Mouse (Mus musculus): ENCODE data around the gene Arid1b. TPM values are rescaled to one million over a fixed set of nuclear protein-coding genes. Genes with fewer than 3 reads are reported as not detected.
"Not testable (repeated sequence)": the region's sequence is repeated elsewhere in the genome, so short reads cannot be mapped to it uniquely, and the experiment has no call there.

The Arid1b gene
- polyA plus RNA-seq, 1 experiment from 2014 or later: 16.1 TPM

GRCm38 (mm10) chr17:5099238-5099637 lies 105.1 kb downstream of the Arid1b start:
- Histone ChIP-seq H3K4me1 (replicated peaks) (peaks cover 64% of the 10 kb centered on the region), H3K9ac (no peak overlapping the region), H3K27me3 (no peaks in the 10 kb centered on the region), H3K4me3 (no peak overlapping the region), H3K4me2 (no peak overlapping the region), H3K36me3 (no peaks in the 10 kb centered on the region; the same call in 1 of the 2 replicates), H3K27ac (no peak overlapping the region), H3K9me3 (no peaks in the 10 kb centered on the region)
- 84% methylated on average over 4 of the region's 4 CpGs for WGBS
- no peak for ATAC-seq (ENCODE audit: low FRiP score)

- no peak for ATAC-seq (ENCODE audit: low FRiP score)
- Histone ChIP-seq H3K4me3 (no peak overlapping the region), H3K9me3 (no peaks in the 10 kb centered on the region), H3K4me1 (replicated peaks) (peaks cover 67% of the 10 kb centered on the region), H3K36me3 (no peaks in the 10 kb centered on the region; the same call in 1 of the 2 replicates), H3K27me3 (no peaks in the 10 kb centered on the region), H3K4me2 (no peak overlapping the region), H3K27ac (peak overlapping the region; percentile 58), H3K9ac (no peak overlapping the region)
- 54% methylated on average over 8 of the region's 8 CpGs for WGBS
These were observed 107.0 kb downstream of the Arid1b start for GRCm38 (mm10) chr17:5101157-5101556.

GRCm38 (mm10) chr17:5101887-5102286 lies 107.8 kb downstream of the Arid1b start:
- H3K27ac ChIP-seq: peak overlapping the region; percentile 58
- 31% methylated on average over 2 of the region's 2 CpGs for WGBS
- ATAC-seq (ENCODE audit: low FRiP score): no peak
- H3K36me3 ChIP-seq: no peaks in the 10 kb centered on the region; the same call in 1 of the 2 replicates
- H3K4me2 ChIP-seq: no peak overlapping the region
- no peaks in the 10 kb centered on the region for H3K9me3 ChIP-seq
- no peaks in the 10 kb centered on the region for H3K27me3 ChIP-seq
- H3K4me1 ChIP-seq (replicated peaks): peaks cover 72% of the 10 kb centered on the region
- H3K9ac ChIP-seq: peak overlapping the region; percentile 39; the same call in 1 of the 2 replicates
- no peak overlapping the region for H3K4me3 ChIP-seq

- Histone ChIP-seq H3K36me3 (no peaks in the 10 kb centered on the region), H3K4me3 (no peak overlapping the region), H3K4me2 (no peak overlapping the region), H3K9me3 (no peaks in the 10 kb centered on the region), H3K27ac (peak overlapping the region; percentile 52), H3K9ac (no peak overlapping the region), H3K27me3 (no peaks in the 10 kb centered on the region), H3K4me1 (replicated peaks) (peaks cover 81% of the 10 kb centered on the region)
- WGBS: 49% methylated on average over 6 of the region's 6 CpGs
- no peak for ATAC-seq (ENCODE audit: low FRiP score)
These were observed 111.6 kb downstream of the Arid1b start for GRCm38 (mm10) chr17:5105746-5106145.

GRCm38 (mm10) chr17:5106263-5107195 lies 112.4 kb downstream of the Arid1b start:
- H3K4me1 ChIP-seq (replicated peaks): peaks cover 75% of the 10 kb centered on the region

GRCm38 (mm10) chr17:5107501-5107900 lies 113.4 kb downstream of the Arid1b start:
- H3K4me3 ChIP-seq: no peak overlapping the region
- H3K27me3 ChIP-seq: no peaks in the 10 kb centered on the region
- H3K27ac ChIP-seq: peak overlapping the region; percentile 40
- H3K36me3 ChIP-seq: no peaks in the 10 kb centered on the region
- no peak overlapping the region for H3K4me2 ChIP-seq
- H3K9ac ChIP-seq: peak overlapping the region; percentile 6; the same call in 1 of the 2 replicates
- 85% methylated on average over 4 of the region's 4 CpGs for WGBS
- no peak for ATAC-seq (ENCODE audit: low FRiP score)
- H3K4me1 ChIP-seq (replicated peaks): peaks cover 65% of the 10 kb centered on the region
- H3K9me3 ChIP-seq: no peaks in the 10 kb centered on the region

More at GRCm38 (mm10) chr17:5106263-5107195, 112.4 kb downstream of the Arid1b start:
- WGBS: 78% methylated on average over 11 of the region's 11 CpGs
- no peak for ATAC-seq (ENCODE audit: low FRiP score)
- Histone ChIP-seq H3K9ac (no peak overlapping the region), H3K9me3 (no peaks in the 10 kb centered on the region), H3K27ac (peak overlapping the region; percentile 40), H3K27me3 (no peaks in the 10 kb centered on the region), H3K4me3 (no peak overlapping the region), H3K36me3 (no peaks in the 10 kb centered on the region), H3K4me2 (no peak overlapping the region)

GRCm38 (mm10) chr17:5108022-5108421 lies 113.9 kb downstream of the Arid1b start:
- WGBS: 54% methylated on average over 1 of the region's 1 CpGs
- ATAC-seq (ENCODE audit: low FRiP score): no peak

GRCm38 (mm10) chr17:5108546-5109142 lies 114.5 kb downstream of the Arid1b start:
- Histone ChIP-seq H3K27me3 (no peaks in the 10 kb centered on the region), H3K4me3 (no peak overlapping the region), H3K4me2 (no peak overlapping the region), H3K4me1 (replicated peaks) (peaks cover 63% of the 10 kb centered on the region), H3K27ac (no peak overlapping the region), H3K9ac (no peak overlapping the region), H3K9me3 (no peaks in the 10 kb centered on the region), H3K36me3 (no peaks in the 10 kb centered on the region)
- WGBS: 75% methylated on average over 2 of the region's 2 CpGs
- ATAC-seq (ENCODE audit: low FRiP score): no peak

More at GRCm38 (mm10) chr17:5108022-5108421, 113.9 kb downstream of the Arid1b start:
- peak overlapping the region; percentile 30; the same call in 1 of the 2 replicates for H3K27ac ChIP-seq
- H3K27me3 ChIP-seq: no peaks in the 10 kb centered on the region
- no peak overlapping the region for H3K4me3 ChIP-seq
- peaks cover 61% of the 10 kb centered on the region for H3K4me1 ChIP-seq (replicated peaks)
- H3K9ac ChIP-seq: peak overlapping the region; percentile 6; the same call in 1 of the 2 replicates
- no peak overlapping the region for H3K4me2 ChIP-seq
- no peaks in the 10 kb centered on the region for H3K9me3 ChIP-seq
- H3K36me3 ChIP-seq: no peaks in the 10 kb centered on the region

- ATAC-seq (ENCODE audit: low FRiP score): no peak
- no peaks in the 10 kb centered on the region for H3K36me3 ChIP-seq
- H3K4me2 ChIP-seq: no peak overlapping the region
- H3K27me3 ChIP-seq: no peaks in the 10 kb centered on the region
- H3K4me3 ChIP-seq: no peak overlapping the region
- no peak overlapping the region for H3K9ac ChIP-seq
- H3K9me3 ChIP-seq: no peaks in the 10 kb centered on the region
- no peak overlapping the region for H3K27ac ChIP-seq
- H3K4me1 ChIP-seq (replicated peaks): peaks cover 61% of the 10 kb centered on the region
- 86% methylated on average over 8 of the region's 8 CpGs for WGBS
These were observed 115.2 kb downstream of the Arid1b start for GRCm38 (mm10) chr17:5109343-5109742.

- Histone ChIP-seq H3K4me1 (replicated peaks) (peaks cover 55% of the 10 kb centered on the region), H3K27ac (no peak overlapping the region), H3K27me3 (no peaks in the 10 kb centered on the region), H3K36me3 (no peaks in the 10 kb centered on the region), H3K9me3 (no peaks in the 10 kb centered on the region), H3K4me2 (no peak overlapping the region), H3K4me3 (no peak overlapping the region), H3K9ac (no peak overlapping the region)
- 82% methylated on average over 4 of the region's 4 CpGs for WGBS
- no peak for ATAC-seq (ENCODE audit: low FRiP score)
These were observed 116.0 kb downstream of the Arid1b start for GRCm38 (mm10) chr17:5110159-5110558.

GRCm38 (mm10) chr17:5110981-5111380 lies 116.8 kb downstream of the Arid1b start:
- peaks cover 55% of the 10 kb centered on the region for H3K4me1 ChIP-seq (replicated peaks)
- ATAC-seq (ENCODE audit: low FRiP score); H3K36me3 ChIP-seq; H3K9ac ChIP-seq; H3K27ac ChIP-seq; H3K27me3 ChIP-seq; H3K4me2 ChIP-seq; H3K9me3 ChIP-seq; H3K4me3 ChIP-seq: not testable (repeated sequence)
- 83% methylated on average over 5 of the region's 5 CpGs for WGBS

- Histone ChIP-seq H3K36me3 (no peaks in the 10 kb centered on the region), H3K9ac (no peak overlapping the region), H3K9me3 (no peaks in the 10 kb centered on the region), H3K27ac (no peak overlapping the region), H3K4me1 (replicated peaks) (peaks cover 44% of the 10 kb centered on the region), H3K4me3 (no peak overlapping the region), H3K27me3 (no peaks in the 10 kb centered on the region), H3K4me2 (no peak overlapping the region)
- ATAC-seq (ENCODE audit: low FRiP score): no peak
- WGBS: 85% methylated on average over 4 of the region's 4 CpGs
These were observed 118.0 kb downstream of the Arid1b start for GRCm38 (mm10) chr17:5112116-5112515.
